Comparison of ENCODE assay signal across 22 mouse cellular contexts in the genomic region with DNA sequence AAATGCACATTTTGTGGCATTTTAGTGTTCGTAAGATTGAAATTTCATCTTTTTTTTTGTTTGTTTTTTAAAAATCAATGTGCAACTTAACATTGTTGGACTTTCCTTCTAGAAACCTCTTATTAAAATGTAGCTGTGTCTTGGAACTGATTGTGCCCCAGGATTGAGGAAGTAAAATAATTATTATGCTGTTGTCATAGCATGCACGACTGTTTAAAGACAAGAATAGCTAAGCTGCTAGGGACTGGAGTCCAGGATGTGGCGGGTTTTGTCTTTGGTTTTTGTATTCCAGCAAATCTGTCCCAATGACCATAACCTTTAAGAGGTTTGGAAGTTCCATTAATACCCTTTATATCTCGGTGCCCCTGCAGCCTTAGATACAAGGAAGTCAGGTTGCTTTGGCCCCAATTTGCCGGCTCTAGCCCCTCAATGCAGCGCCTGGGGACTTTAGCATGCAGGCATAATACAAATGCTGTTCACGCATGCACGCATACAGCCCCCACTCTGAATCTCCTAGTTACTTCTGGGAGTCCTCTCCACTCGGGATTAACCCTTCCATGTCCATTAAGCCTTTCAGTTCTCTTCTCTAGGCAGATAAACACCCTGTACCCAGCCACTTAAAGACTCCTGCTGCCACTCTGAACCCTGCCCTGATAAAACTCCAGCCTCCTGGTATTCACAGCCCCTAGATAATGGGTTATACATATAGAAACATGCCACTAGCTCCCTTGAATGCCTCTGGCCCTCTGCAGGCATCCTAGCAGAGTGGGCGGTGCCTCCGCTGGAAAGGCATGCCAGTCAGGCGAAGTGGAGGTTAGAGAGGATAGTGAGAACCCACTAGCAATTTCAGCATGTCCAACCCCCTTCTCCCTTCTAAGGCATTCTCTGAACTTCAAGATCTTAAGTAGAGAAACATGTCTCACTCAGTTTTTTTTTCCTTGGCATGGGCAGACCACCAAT. TPM values are rescaled to one million over a fixed set of nuclear protein-coding genes. Genes with fewer than 3 reads are reported as not detected.
A peak's percentile ranks its signal among the peaks of the same experiment; 100 is the strongest.
DNase-seq lines count a peak whose midpoint lies in the region; ATAC-seq lines count a peak whose summit lies in the region.
"Had no signal": no experiment of that assay in that cellular context is flagged by ENCODE, and none has a peak within 500 bp of the region (broad histone marks: within the 10 kb centered on the region; RNA-seq: fewer than 3 reads in every experiment).

No protein-coding gene starts in this region.

- H3K27ac ChIP-seq in hindbrain, embryonic 11.5 days (ENCODE audit: low read depth, low read length): no peak overlapping the region
- H3K27ac ChIP-seq in hindbrain, embryonic 10.5 days: no peak overlapping the region
- H3K27ac ChIP-seq in forebrain, embryonic 12.5 days: no peak overlapping the region
- peak overlapping the region; percentile 59; the same call in 1 of the 2 replicates for H3K27ac ChIP-seq in hindbrain, embryonic 15.5 days (replicated peaks)
- peak overlapping the region; percentile 49; the same call in 1 of the 2 replicates for H3K27ac ChIP-seq in midbrain, embryonic 16.5 days (ENCODE audit: low read length)
- H3K27ac ChIP-seq: liver, embryonic 14.5 days; neural tube, embryonic 12.5 days had no signal

- intact Hi-C loops in left cerebral cortex, postnatal 25 days (cut with DNase I): no loop called here

- H3K9me3 ChIP-seq in hindbrain, embryonic 11.5 days (ENCODE audit: control insufficient read depth, low read length): no peaks in the 10 kb centered on the region
- no peaks in the 10 kb centered on the region for H3K9me3 ChIP-seq in hindbrain, embryonic 10.5 days
- no peaks in the 10 kb centered on the region for H3K9me3 ChIP-seq in forebrain, embryonic 12.5 days
- H3K9me3 ChIP-seq in hindbrain, embryonic 15.5 days: no peaks in the 10 kb centered on the region
- H3K9me3 ChIP-seq in midbrain, embryonic 16.5 days (replicated peaks; ENCODE audit: control insufficient read depth, low read length, poor library complexity, severe bottlenecking): no peaks in the 10 kb centered on the region
- H3K9me3 ChIP-seq: megakaryocyte, embryonic 14.5 days; neural tube, embryonic 12.5 days had no signal

- no peaks in the 10 kb centered on the region for H3K36me3 ChIP-seq in hindbrain, embryonic 11.5 days (ENCODE audit: control insufficient read depth, insufficient read depth, low read length)
- no peaks in the 10 kb centered on the region for H3K36me3 ChIP-seq in hindbrain, embryonic 10.5 days
- H3K36me3 ChIP-seq in forebrain, embryonic 12.5 days (replicated peaks): no peaks in the 10 kb centered on the region
- H3K36me3 ChIP-seq in hindbrain, embryonic 15.5 days: no peaks in the 10 kb centered on the region
- H3K36me3 ChIP-seq in midbrain, embryonic 16.5 days (ENCODE audit: control insufficient read depth, insufficient read depth, low read length): no peaks in the 10 kb centered on the region
- H3K36me3 ChIP-seq: neural tube, embryonic 12.5 days had no signal

- H3K9ac ChIP-seq in hindbrain, embryonic 11.5 days (ENCODE audit: low read depth, low read length): no peak overlapping the region
- no peak overlapping the region for H3K9ac ChIP-seq in forebrain, embryonic 12.5 days
- peak overlapping the region; percentile 5; the same call in 1 of the 2 replicates for H3K9ac ChIP-seq in hindbrain, embryonic 15.5 days
- no peak overlapping the region for H3K9ac ChIP-seq in midbrain, embryonic 16.5 days (ENCODE audit: low read depth, low read length)
- H3K9ac ChIP-seq: liver, embryonic 14.5 days; neural tube, embryonic 12.5 days had no signal

- WGBS in hindbrain, embryonic 11.5 days: 46% methylated on average over 12 of the region's 12 CpGs
- 48% methylated on average over 12 of the region's 12 CpGs for WGBS in hindbrain, embryonic 10.5 days
- 37% methylated on average over 12 of the region's 12 CpGs for WGBS in forebrain, embryonic 12.5 days
- 34% methylated on average over 12 of the region's 12 CpGs for WGBS in hindbrain, embryonic 15.5 days
- WGBS in midbrain, embryonic 16.5 days: 25% methylated on average over 12 of the region's 12 CpGs

- no peak for ATAC-seq in hindbrain, embryonic 11.5 days (ENCODE audit: low FRiP score)
- ATAC-seq in forebrain, embryonic 12.5 days (ENCODE audit: low FRiP score): peak; percentile 23; the same call in 1 of the 2 replicates
- peak; percentile 73; the same call in 1 of the 2 replicates for ATAC-seq in hindbrain, embryonic 15.5 days (ENCODE audit: low FRiP score, low read depth)
- peak; percentile 87 for ATAC-seq in midbrain, embryonic 16.5 days
- ATAC-seq in cerebellum, adult (ENCODE audit: insufficient number of reproducible peaks, low FRiP score, low TSS enrichment): no peak
- ATAC-seq: intestine, postnatal 0 days had no signal

- no peaks in the 10 kb centered on the region for H3K4me1 ChIP-seq in hindbrain, embryonic 11.5 days (replicated peaks; ENCODE audit: control insufficient read depth, insufficient read depth, low read length)
- H3K4me1 ChIP-seq in hindbrain, embryonic 10.5 days (replicated peaks): peaks cover 8% of the 10 kb centered on the region
- peaks cover 9% of the 10 kb centered on the region for H3K4me1 ChIP-seq in forebrain, embryonic 12.5 days
- H3K4me1 ChIP-seq in hindbrain, embryonic 15.5 days (replicated peaks): peaks cover 6% of the 10 kb centered on the region
- H3K4me1 ChIP-seq in midbrain, embryonic 16.5 days (ENCODE audit: control insufficient read depth, insufficient read depth, low read length): peaks cover 9% of the 10 kb centered on the region
- H3K4me1 ChIP-seq: megakaryocyte, embryonic 14.5 days; neural tube, embryonic 12.5 days had no signal

- peak; percentile 16 for DNase-seq in hindbrain, embryonic 11.5 days (ENCODE audit: low spot score)
- no peak for DNase-seq in hindbrain, embryonic 10.5 days (ENCODE audit: low spot score)
- no peak for DNase-seq in embryo, embryonic 9.5 days (ENCODE audit: extremely low spot score)
- no peak for DNase-seq in left cerebral cortex, postnatal 25 days (ENCODE audit: low spot score in 2 of 2)
- DNase-seq: cerebellum, adult 11-12 months; gastrocnemius, postnatal 10 days; heart, postnatal 36 days; kidney, postnatal 14 days; layer of hippocampus, adult 9-11 months; lung, postnatal 10 days had no signal

- H3K4me3 ChIP-seq in hindbrain, embryonic 11.5 days (ENCODE audit: low read depth, low read length): no peak overlapping the region
- H3K4me3 ChIP-seq in hindbrain, embryonic 10.5 days: no peak overlapping the region
- no peak overlapping the region for H3K4me3 ChIP-seq in forebrain, embryonic 12.5 days (replicated peaks)
- H3K4me3 ChIP-seq in hindbrain, embryonic 15.5 days: no peak overlapping the region
- no peak overlapping the region for H3K4me3 ChIP-seq in midbrain, embryonic 16.5 days (ENCODE audit: low read depth, low read length)
- H3K4me3 ChIP-seq: megakaryocyte, embryonic 14.5 days; neural tube, embryonic 12.5 days had no signal

- no peak overlapping the region for H3K4me2 ChIP-seq in hindbrain, embryonic 11.5 days (replicated peaks; ENCODE audit: low read depth, low read length)
- peak overlapping the region; percentile 28; the same call in 1 of the 2 replicates for H3K4me2 ChIP-seq in forebrain, embryonic 12.5 days
- peak overlapping the region; percentile 34 for H3K4me2 ChIP-seq in hindbrain, embryonic 15.5 days
- peak overlapping the region; percentile 35 for H3K4me2 ChIP-seq in midbrain, embryonic 16.5 days (ENCODE audit: low read length)
- H3K4me2 ChIP-seq: neural tube, embryonic 12.5 days had no signal

- no peaks in the 10 kb centered on the region for H3K27me3 ChIP-seq in hindbrain, embryonic 11.5 days (ENCODE audit: control insufficient read depth, insufficient read depth, low read length)
- no peaks in the 10 kb centered on the region for H3K27me3 ChIP-seq in hindbrain, embryonic 10.5 days (ENCODE audit: insufficient read depth, poor library complexity, severe bottlenecking)
- no peaks in the 10 kb centered on the region for H3K27me3 ChIP-seq in forebrain, embryonic 12.5 days
- no peaks in the 10 kb centered on the region for H3K27me3 ChIP-seq in hindbrain, embryonic 15.5 days
- no peaks in the 10 kb centered on the region for H3K27me3 ChIP-seq in midbrain, embryonic 16.5 days (ENCODE audit: control insufficient read depth, insufficient read depth, low read depth, low read length)
- H3K27me3 ChIP-seq: neural tube, embryonic 12.5 days had no signal

RNA-seq across cellular contexts. Expression of a gene that starts 2.9 kb away (rescaled TPM):
- polyA plus RNA-seq in hindbrain, embryonic 11.5 days (2014; fragmentation: Nextera tagmentation; extraction: Ambion mirVana): not detected in 2 replicates
- not detected in 2 replicates for polyA plus RNA-seq in hindbrain, embryonic 10.5 days (2016; fragmentation: Nextera tagmentation; extraction: Ambion mirVana)
- polyA plus RNA-seq in forebrain, embryonic 12.5 days (2016; fragmentation: Nextera tagmentation; extraction: Ambion mirVana): not detected in 2 replicates
- not detected in 2 replicates for polyA plus RNA-seq in hindbrain, embryonic 15.5 days (2015; fragmentation: Nextera tagmentation; extraction: Ambion mirVana)
- polyA plus RNA-seq in midbrain, embryonic 16.5 days (2015; fragmentation: Nextera tagmentation; extraction: Ambion mirVana): not detected in 2 replicates
- total RNA-seq in left cerebral cortex, postnatal 25 days (2021): not detected
- total RNA-seq: gastrocnemius, postnatal 10 days; heart, postnatal 36 days had no signal
- polyA plus RNA-seq: cortical plate, adult 2 months; embryonic facial prominence, embryonic 14.5 days; intestine, postnatal 0 days; limb, embryonic 11.5 days; liver, embryonic 14.5 days; neural tube, embryonic 12.5 days; spleen, adult 2 months had no signal

RNA-seq across cellular contexts. Expression of a gene that starts 29.6 kb away (rescaled TPM):
- polyA plus RNA-seq in hindbrain, embryonic 11.5 days (2014; fragmentation: Nextera tagmentation; extraction: Ambion mirVana): 84.6 and 90.4 TPM in 2 replicates
- 66.8 and 83.7 TPM in 2 replicates for polyA plus RNA-seq in hindbrain, embryonic 10.5 days (2016; fragmentation: Nextera tagmentation; extraction: Ambion mirVana)
- 88.3 and 94.6 TPM in 2 replicates for polyA plus RNA-seq in forebrain, embryonic 12.5 days (2016; fragmentation: Nextera tagmentation; extraction: Ambion mirVana)
- 49.5 and 50.2 TPM in 2 replicates for polyA plus RNA-seq in hindbrain, embryonic 15.5 days (2015; fragmentation: Nextera tagmentation; extraction: Ambion mirVana)
- 49.7 and 61.2 TPM in 2 replicates for polyA plus RNA-seq in midbrain, embryonic 16.5 days (2015; fragmentation: Nextera tagmentation; extraction: Ambion mirVana)
- 10 to 100 TPM; 52.0 to 57.4 TPM for total RNA-seq in left cerebral cortex, postnatal 25 days (2021)

Comparison
In these comparisons a context has a peak if more than half of its experiments do, and no peak if none do; other contexts are left out.
1. ATAC-seq: peak in forebrain, embryonic 12.5 days (single experiment), hindbrain, embryonic 15.5 days (single experiment) and midbrain, embryonic 16.5 days (single experiment); none in hindbrain, embryonic 11.5 days (single experiment) and cerebellum, adult (single experiment).
2. H3K27ac ChIP-seq: peak in hindbrain, embryonic 15.5 days (single experiment) and midbrain, embryonic 16.5 days (single experiment); none in hindbrain, embryonic 11.5 days (single experiment), hindbrain, embryonic 10.5 days (single experiment) and forebrain, embryonic 12.5 days (single experiment).